Mouse (Mus musculus) spleen, adult 2 months (tissue): ENCODE measurements around the gene Gm32802.
"Not testable (repeated sequence)": the region's sequence is repeated elsewhere in the genome, so short reads cannot be mapped to it uniquely, and the experiment has no call there.

Experiments
- CTCF ChIP-seq: fragments of 200-500 bp; IDR thresholded peaks from 2 replicates; pipeline ENCODE4 v1.5.1; 2011; ENCODE audit warnings: mild to moderate bottlenecking, inconsistent platforms; ENCODE audit not compliant: insufficient read depth, insufficient read length, insufficient replicate concordance; ENCODE audit errors: extremely low read depth
- POLR2A ChIP-seq: fragments of 200-500 bp; IDR thresholded peaks from 2 replicates; pipeline ENCODE4 v1.6.1; 2011; ENCODE audit warnings: low read depth, low read length, inconsistent platforms

- TF ChIP-seq CTCF, POLR2A: not testable (repeated sequence)
Observed at GRCm38 (mm10) chr10:118282565-118282964, 24.1 kb downstream of the Gm32802 start.
